Mouse (Mus musculus): ENCODE measurements around the gene A930017K11Rik. TPM values are rescaled to one million over a fixed set of nuclear protein-coding genes. Genes with fewer than 3 reads are reported as not detected.

A930017K11Rik gene
- polyA plus RNA-seq, 1 experiment from 2014 or later, result 0.13 TPM

DNA sequence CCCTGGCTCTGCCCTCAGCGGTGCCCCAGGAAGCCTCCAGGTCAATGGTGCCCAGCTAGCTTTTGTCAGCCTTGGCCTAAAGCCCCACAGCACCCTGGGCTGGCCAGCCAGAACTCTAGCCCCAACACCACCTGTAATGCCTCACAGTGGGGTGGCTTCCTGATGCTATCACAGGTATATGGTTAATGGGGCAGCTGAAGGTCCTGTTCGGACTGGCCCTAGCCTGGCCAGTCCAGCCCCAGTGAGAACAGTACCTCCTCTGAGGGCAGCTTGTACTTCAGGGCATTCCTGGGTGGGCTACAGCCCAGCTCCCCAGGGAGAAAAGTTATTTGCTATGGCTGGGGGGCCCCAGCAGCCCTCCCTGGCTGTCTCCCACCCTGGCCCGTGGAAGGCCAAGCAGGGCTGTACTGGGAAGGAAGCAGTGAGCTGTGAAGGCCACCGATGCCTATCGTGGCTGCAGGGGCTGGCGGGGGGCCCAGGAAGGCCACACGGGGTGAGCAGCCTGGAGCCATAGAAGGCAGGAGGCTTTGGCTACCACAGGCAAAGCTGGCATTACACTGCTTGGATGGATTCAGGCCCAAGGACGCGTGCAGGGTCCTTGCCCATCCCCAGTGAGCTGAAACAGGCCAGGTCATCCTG is 6.7 kb downstream of the A930017K11Rik start:
- H3K36me3 ChIP-seq (ENCODE audit: control insufficient read depth, insufficient read depth), result no peaks in the 10 kb centered on the region; the same call in 1 of the 2 replicates
- no peak for ATAC-seq (ENCODE audit: low read depth)
- H3K4me3 ChIP-seq (ENCODE audit: low read depth, low read length), result no peak overlapping the region
- H3K4me1 ChIP-seq (ENCODE audit: control insufficient read depth, low read depth, low read length), result peaks cover 59% of the 10 kb centered on the region
- H3K9me3 ChIP-seq (replicated peaks; ENCODE audit: control insufficient read depth, low read length), result no peaks in the 10 kb centered on the region
- 71% methylated on average over 9 of the region's 9 CpGs for WGBS (ENCODE audit: insufficient replicate concordance)
- H3K9ac ChIP-seq (ENCODE audit: low read depth, low read length), result peak overlapping the region; percentile 66
- peak overlapping the region; percentile 99 for H3K27ac ChIP-seq (ENCODE audit: low read length)
- H3K4me2 ChIP-seq (ENCODE audit: low read depth, low read length), result peak overlapping the region; percentile 54
- H3K27me3 ChIP-seq (ENCODE audit: control insufficient read depth, insufficient read depth, low read depth, low read length), result peaks cover 12% of the 10 kb centered on the region

DNA sequence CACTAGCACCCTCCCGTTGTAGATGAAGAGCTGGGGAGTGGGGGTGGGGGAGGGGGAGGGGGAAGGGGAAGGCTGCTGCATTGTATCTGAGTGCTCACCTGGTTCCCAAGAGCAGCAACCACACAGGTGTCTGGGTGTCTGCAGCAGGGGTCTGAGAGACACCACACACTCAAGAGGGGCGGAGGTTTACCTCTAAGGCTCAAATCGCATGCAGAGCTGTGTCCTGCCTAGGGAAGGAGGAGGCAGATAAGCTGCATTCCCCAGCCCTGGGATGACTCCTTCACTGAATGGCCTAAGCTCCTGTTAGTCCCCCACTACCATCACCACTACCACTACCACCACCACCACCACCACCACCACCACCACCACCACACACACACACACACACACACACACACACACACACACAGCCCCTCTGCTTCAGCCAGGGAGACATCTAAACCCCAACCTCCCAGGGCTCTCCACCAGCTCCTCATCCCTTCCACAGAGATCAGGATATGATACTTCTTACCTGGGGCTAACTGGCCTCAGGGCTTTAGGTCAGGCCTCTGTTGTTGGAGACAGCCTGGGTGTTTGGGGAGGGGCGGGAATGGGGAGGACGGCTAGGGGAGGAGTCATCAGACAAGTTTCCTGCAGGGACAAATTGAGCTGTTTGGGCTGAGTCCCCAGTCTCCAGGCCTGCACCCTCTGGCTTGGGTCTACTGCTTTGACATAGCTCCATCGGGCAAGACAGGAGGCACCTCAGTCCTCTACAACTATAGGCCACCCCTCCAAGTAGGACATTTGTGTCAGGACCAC is 7.8 kb downstream of the A930017K11Rik start, which contains the start of the genes Pigq and Nhlrc4:
Gene Pigq, minus strand, starts transcription at position 571 of the 798 bp plus-strand sequence.
Gene Nhlrc4, minus strand, starts transcription at position 596 of the 798 bp plus-strand sequence.
- Histone ChIP-seq H3K36me3 (ENCODE audit: control insufficient read depth, insufficient read depth) (peaks cover 7% of the 10 kb centered on the region), H3K9me3 (replicated peaks; ENCODE audit: control insufficient read depth, low read length) (no peaks in the 10 kb centered on the region), H3K27ac (ENCODE audit: low read length) (peak within 1 kb of the TSS; percentile 99), H3K4me2 (ENCODE audit: low read depth, low read length) (peak within 1 kb of the TSS; percentile 76), H3K27me3 (ENCODE audit: control insufficient read depth, insufficient read depth, low read depth, low read length) (peaks cover 1% of the 10 kb centered on the region), H3K9ac (ENCODE audit: low read depth, low read length) (peak within 1 kb of the TSS; percentile 74), H3K4me1 (ENCODE audit: control insufficient read depth, low read depth, low read length) (peaks cover 65% of the 10 kb centered on the region), H3K4me3 (ENCODE audit: low read depth, low read length) (peak within 1 kb of the TSS; percentile 96)
- peak; percentile 58 for ATAC-seq (ENCODE audit: low read depth)
- WGBS (ENCODE audit: insufficient replicate concordance), result 37% methylated on average over 6 of the region's 6 CpGs

DNA sequence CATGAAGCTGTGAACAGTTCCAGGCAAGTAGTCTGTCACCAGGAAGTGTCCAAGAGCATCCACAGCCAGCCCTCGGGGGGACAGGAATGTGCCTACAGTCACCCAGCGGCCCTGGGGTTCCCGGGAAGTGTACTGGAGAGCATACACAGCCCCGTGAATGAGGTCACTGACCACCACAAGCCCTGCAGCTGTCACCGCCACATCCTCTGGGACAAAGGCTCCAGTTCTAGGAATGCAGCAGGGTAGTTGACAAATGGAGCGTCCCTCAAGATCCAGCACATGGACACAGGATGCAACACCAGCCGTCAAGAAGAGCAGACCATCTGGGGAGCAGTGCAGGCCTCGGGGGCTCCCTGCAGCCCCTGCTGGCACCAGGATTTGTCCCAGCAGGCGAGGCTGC is 8.6 kb downstream of the A930017K11Rik start:
- WGBS (ENCODE audit: insufficient replicate concordance), result 66% methylated on average over 9 of the region's 9 CpGs
- peak overlapping the region; percentile 74 for H3K9ac ChIP-seq (ENCODE audit: low read depth, low read length)
- H3K4me1 ChIP-seq (ENCODE audit: control insufficient read depth, low read depth, low read length), result peaks cover 72% of the 10 kb centered on the region

DNA sequence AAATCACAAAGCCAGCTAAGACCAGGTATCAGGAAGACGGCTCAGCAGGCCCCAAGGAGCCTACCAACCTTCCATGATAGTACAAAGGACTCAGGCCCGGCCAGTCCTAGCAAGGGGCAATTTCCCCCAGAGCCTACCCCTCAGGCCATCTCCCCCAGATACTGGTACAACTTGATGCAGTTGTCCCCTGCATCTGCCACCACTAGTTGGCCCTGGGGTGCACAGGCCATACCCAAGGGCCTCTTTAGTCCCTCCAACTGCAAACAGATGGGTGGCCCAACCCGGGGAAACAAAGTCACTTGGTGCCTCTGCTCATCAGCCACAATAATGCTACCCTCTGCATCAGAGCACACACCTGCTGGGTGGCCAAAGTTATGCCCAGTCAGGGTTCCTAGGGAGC is 9.1 kb downstream of the A930017K11Rik start:
- Histone ChIP-seq H3K9ac (ENCODE audit: low read depth, low read length) (peak overlapping the region; percentile 74), H3K36me3 (ENCODE audit: control insufficient read depth, insufficient read depth) (peaks cover 21% of the 10 kb centered on the region), H3K4me2 (ENCODE audit: low read depth, low read length) (peak overlapping the region; percentile 76), H3K27me3 (ENCODE audit: control insufficient read depth, insufficient read depth, low read depth, low read length) (no peaks in the 10 kb centered on the region), H3K9me3 (replicated peaks; ENCODE audit: control insufficient read depth, low read length) (no peaks in the 10 kb centered on the region), H3K4me1 (ENCODE audit: control insufficient read depth, low read depth, low read length) (peaks cover 71% of the 10 kb centered on the region), H3K4me3 (ENCODE audit: low read depth, low read length) (peak overlapping the region; percentile 96), H3K27ac (ENCODE audit: low read length) (peak overlapping the region; percentile 99)
- peak; percentile 10 for ATAC-seq (ENCODE audit: low read depth)
- 23% methylated on average over 3 of the region's 3 CpGs for WGBS (ENCODE audit: insufficient replicate concordance)

More for the DNA sequence above, 8.6 kb downstream of the A930017K11Rik start:
- H3K27ac ChIP-seq (ENCODE audit: low read length), result peak overlapping the region; percentile 99
- H3K36me3 ChIP-seq (ENCODE audit: control insufficient read depth, insufficient read depth), result peaks cover 15% of the 10 kb centered on the region
- H3K9me3 ChIP-seq (replicated peaks; ENCODE audit: control insufficient read depth, low read length), result no peaks in the 10 kb centered on the region
- H3K27me3 ChIP-seq (ENCODE audit: control insufficient read depth, insufficient read depth, low read depth, low read length), result no peaks in the 10 kb centered on the region
- peak overlapping the region; percentile 76 for H3K4me2 ChIP-seq (ENCODE audit: low read depth, low read length)
- ATAC-seq (ENCODE audit: low read depth), result no peak
- H3K4me3 ChIP-seq (ENCODE audit: low read depth, low read length), result peak overlapping the region; percentile 96

DNA sequence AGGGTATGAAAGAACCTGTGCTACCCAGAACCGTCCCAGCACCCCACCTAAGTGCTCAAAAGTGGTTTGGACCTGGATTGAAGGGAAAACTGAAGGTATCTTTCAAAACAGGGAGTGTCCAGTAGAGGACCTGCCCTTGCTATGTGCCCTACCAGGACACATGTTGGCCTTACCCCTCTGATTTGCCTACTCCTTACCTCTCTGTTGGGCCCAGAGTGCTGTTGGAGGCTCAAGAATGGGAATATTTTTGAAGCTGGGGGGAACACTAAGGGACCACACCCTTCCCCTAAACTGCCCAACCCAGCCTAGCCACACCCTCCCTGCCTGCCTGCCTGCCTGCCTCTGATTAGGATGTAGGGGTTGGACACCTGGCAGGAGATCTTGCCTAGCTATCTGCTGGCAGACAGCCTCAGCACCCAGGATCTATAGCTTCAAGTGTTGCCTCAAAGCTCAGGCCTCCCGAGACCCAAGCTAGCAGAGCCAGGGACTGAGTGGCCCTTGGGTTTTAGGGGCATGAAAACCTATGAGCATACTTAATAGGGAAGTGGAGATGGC is 9.7 kb downstream of the A930017K11Rik start:
- Histone ChIP-seq H3K4me1 (ENCODE audit: control insufficient read depth, low read depth, low read length) (peaks cover 65% of the 10 kb centered on the region), H3K9ac (ENCODE audit: low read depth, low read length) (peak overlapping the region; percentile 99)

DNA sequence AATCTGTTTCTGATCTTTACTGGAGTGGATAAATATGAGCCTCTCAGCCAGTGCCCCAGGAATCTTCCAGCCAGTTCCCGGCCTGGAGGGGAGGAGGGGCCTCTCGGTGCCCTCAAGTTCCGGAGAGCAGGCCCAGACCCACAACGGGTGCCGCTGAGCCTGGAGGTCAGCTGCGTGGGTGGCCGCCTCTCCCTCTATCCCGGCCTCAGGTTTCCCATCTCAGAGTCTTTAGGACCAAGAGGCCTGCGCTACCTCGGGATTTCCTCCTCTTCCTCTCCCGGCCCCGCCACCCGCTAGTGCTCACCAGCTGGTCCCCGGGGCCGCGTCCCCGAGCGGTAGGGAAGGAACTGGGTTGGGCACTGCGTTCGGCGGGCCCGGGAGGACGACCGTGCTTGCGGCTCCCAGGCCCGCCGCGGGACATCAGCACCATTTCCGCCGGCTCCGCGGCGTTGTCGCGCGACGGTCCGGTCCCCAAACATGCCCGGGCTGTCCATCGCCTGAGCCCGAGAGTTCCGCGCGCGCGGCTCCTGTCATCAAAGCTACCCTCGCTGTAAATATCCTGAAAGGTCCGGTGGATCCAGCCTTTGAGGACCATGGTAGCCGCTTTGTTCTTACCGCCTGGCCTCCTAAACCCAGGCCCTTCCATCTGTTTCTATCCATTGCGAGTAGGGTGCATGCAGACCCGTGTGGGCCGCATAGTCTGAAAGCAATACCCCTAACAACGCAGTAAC is 10.7 kb downstream of the A930017K11Rik start:
- peaks cover 57% of the 10 kb centered on the region for H3K4me1 ChIP-seq (ENCODE audit: control insufficient read depth, low read depth, low read length)

More for the DNA sequence above, 9.7 kb downstream of the A930017K11Rik start:
- ATAC-seq (ENCODE audit: low read depth), result peak; percentile 92
- Histone ChIP-seq H3K27me3 (ENCODE audit: control insufficient read depth, insufficient read depth, low read depth, low read length) (no peaks in the 10 kb centered on the region), H3K9me3 (replicated peaks; ENCODE audit: control insufficient read depth, low read length) (no peaks in the 10 kb centered on the region), H3K36me3 (ENCODE audit: control insufficient read depth, insufficient read depth) (peaks cover 26% of the 10 kb centered on the region), H3K4me3 (ENCODE audit: low read depth, low read length) (peak overlapping the region; percentile 96), H3K27ac (ENCODE audit: low read length) (peak overlapping the region; percentile 99), H3K4me2 (ENCODE audit: low read depth, low read length) (peak overlapping the region; percentile 76)
- WGBS (ENCODE audit: insufficient replicate concordance), result 20% methylated on average over 2 of the region's 2 CpGs

DNA sequence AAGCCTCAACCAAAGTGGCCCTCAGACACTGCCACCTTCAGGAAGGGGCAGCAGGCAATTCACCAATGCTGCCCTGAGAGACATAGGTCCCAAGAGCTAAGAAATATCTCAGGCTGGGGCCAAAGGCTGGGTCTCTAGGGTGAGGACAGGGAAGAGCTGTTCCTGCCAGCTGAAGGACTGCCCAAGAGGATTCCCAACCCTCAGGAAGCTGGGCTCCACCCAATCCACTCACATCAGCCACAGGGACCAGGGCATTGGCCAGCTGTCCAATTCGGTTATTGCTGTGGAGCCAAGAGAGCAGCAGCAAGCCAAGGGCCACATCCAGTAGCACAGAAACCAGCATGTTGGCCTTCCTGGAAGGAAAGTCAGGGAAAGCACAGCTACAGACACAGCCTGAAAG is 17.8 kb downstream of the A930017K11Rik start:
- no peak for ATAC-seq (ENCODE audit: low read depth)
- Histone ChIP-seq H3K36me3 (ENCODE audit: control insufficient read depth, insufficient read depth) (peaks cover 97% of the 10 kb centered on the region), H3K4me3 (ENCODE audit: low read depth, low read length) (no peak overlapping the region), H3K4me1 (ENCODE audit: control insufficient read depth, low read depth, low read length) (peaks cover 11% of the 10 kb centered on the region), H3K9ac (ENCODE audit: low read depth, low read length) (no peak overlapping the region), H3K9me3 (replicated peaks; ENCODE audit: control insufficient read depth, low read length) (no peaks in the 10 kb centered on the region), H3K27ac (ENCODE audit: low read length) (no peak overlapping the region), H3K4me2 (ENCODE audit: low read depth, low read length) (no peak overlapping the region), H3K27me3 (ENCODE audit: control insufficient read depth, insufficient read depth, low read depth, low read length) (no peaks in the 10 kb centered on the region)
- 95% methylated on average over 1 of the region's 1 CpGs for WGBS (ENCODE audit: insufficient replicate concordance)

More for the DNA sequence above, 10.7 kb downstream of the A930017K11Rik start:
- Histone ChIP-seq H3K27ac (ENCODE audit: low read length) (peak overlapping the region; percentile 99), H3K9ac (ENCODE audit: low read depth, low read length) (peak overlapping the region; percentile 99), H3K9me3 (replicated peaks; ENCODE audit: control insufficient read depth, low read length) (no peaks in the 10 kb centered on the region), H3K4me3 (ENCODE audit: low read depth, low read length) (peak overlapping the region; percentile 96), H3K4me2 (ENCODE audit: low read depth, low read length) (peak overlapping the region; percentile 71), H3K27me3 (ENCODE audit: control insufficient read depth, insufficient read depth, low read depth, low read length) (no peaks in the 10 kb centered on the region), H3K36me3 (ENCODE audit: control insufficient read depth, insufficient read depth) (peaks cover 36% of the 10 kb centered on the region)
- 0 out of 2 replicates have a peak, but pooled peaks have one; percentile 2 for ATAC-seq (ENCODE audit: low read depth)
- 2% methylated on average over 51 of the region's 54 CpGs for WGBS (ENCODE audit: insufficient replicate concordance)

DNA sequence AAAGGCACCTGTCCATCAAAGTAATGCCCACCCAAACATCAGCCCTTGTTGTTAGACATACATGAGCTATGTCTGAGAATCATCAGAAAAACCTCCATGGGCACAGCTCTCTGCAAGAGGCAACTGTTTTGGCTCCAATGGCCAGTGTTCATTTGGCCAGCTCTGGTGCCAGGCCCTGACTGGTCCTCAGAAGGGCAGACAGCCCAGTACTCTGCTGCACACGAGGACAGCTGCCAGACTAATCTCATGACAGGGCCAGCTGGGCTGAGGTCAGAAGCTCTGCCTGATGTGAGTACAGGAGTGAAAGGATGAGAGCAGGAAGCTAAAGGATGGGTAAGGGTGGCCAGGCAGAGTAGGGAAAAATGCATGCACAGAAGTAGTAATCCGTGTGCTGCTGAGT is 27.0 kb downstream of the A930017K11Rik start:
- H3K4me3 ChIP-seq (ENCODE audit: low read depth, low read length), result no peak overlapping the region
- peaks cover 55% of the 10 kb centered on the region for H3K36me3 ChIP-seq (ENCODE audit: control insufficient read depth, insufficient read depth)
- no peak overlapping the region for H3K27ac ChIP-seq (ENCODE audit: low read length)
- no peaks in the 10 kb centered on the region for H3K27me3 ChIP-seq (ENCODE audit: control insufficient read depth, insufficient read depth, low read depth, low read length)
- peaks cover 9% of the 10 kb centered on the region for H3K4me1 ChIP-seq (ENCODE audit: control insufficient read depth, low read depth, low read length)
- H3K4me2 ChIP-seq (ENCODE audit: low read depth, low read length), result no peak overlapping the region
- H3K9ac ChIP-seq (ENCODE audit: low read depth, low read length), result no peak overlapping the region
- H3K9me3 ChIP-seq (replicated peaks; ENCODE audit: control insufficient read depth, low read length), result no peaks in the 10 kb centered on the region
- no peak for ATAC-seq (ENCODE audit: low read depth)
- 72% methylated on average over 2 of the region's 2 CpGs for WGBS (ENCODE audit: insufficient replicate concordance)

Measured in liver, embryonic 16.5 days (tissue).